Mouse (Mus musculus): ENCODE measurements around the gene Dnah5.

The Dnah5 gene

DNA sequence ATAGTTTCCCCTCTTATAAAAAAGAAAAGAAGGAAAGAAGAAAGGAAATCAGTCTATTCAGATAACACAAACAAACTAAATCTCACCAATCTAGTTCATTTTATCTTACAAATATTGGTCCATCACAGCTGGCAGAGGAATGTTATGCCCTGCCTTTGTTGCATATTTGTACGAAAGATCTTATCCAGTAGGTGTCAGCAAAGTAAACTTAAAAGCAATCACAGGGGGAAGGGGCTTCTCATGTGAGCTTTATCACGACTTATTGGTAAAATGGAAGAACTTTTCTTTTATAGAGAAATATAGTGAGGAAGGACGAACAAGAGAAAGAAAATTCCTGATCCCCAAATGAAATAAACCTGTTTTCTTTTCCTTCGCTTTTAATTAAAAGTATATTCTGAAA lies 299.3 kb downstream of the Dnah5 start:
- no peak for DNase-seq

DNA sequence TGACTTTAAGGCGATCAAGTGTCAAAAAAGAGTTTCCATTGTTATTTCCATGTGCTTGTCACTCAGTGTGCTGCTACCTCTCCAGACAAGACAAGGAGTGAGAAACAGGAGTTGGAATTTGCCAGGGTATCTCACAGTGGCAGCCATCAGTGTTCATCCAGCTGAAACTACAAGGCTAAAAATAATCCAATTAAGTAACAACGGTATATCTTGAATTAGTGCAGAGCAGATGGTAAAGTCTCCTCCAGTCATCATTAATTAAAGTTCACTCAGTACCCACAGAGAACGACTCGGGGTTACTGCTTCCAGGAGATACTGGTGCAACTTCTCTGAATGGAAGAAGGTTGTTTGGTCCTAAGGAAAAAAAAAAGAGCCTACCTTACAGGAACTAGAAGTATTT lies 311.6 kb downstream of the Dnah5 start:
- no peak for DNase-seq
